Mouse (Mus musculus): ENCODE results near the gene Arhgdia.

Gene Arhgdia

GRCm38 (mm10) chr11:120548214-120548613 lies 33.2 kb downstream of the Arhgdia start:
- Histone ChIP-seq H3K9me3 (ENCODE audit: low read length) (no peaks in the 10 kb centered on the region), H3K27me3 (ENCODE audit: insufficient read depth, low read length) (peaks cover 30% of the 10 kb centered on the region), H3K4me1 (replicated peaks; ENCODE audit: low read depth, low read length) (peaks cover 32% of the 10 kb centered on the region), H3K4me3 (replicated peaks; ENCODE audit: low read length) (no peak overlapping the region), H3K36me3 (ENCODE audit: insufficient read depth, low read length) (peaks cover 43% of the 10 kb centered on the region)
- TF ChIP-seq POU5F1 (IDR thresholded peaks at IDR 0.05; ENCODE audit: borderline replicate concordance, low read length) (no peak), NANOG (IDR thresholded peaks at IDR 0.05; ENCODE audit: borderline replicate concordance, low read length) (no peak), CTCF (conservative IDR thresholded peaks at IDR 0.05; ENCODE audit: low read length) (no peak)

- Histone ChIP-seq H3K4me1 (replicated peaks; ENCODE audit: low read depth, low read length) (peaks cover 39% of the 10 kb centered on the region), H3K9me3 (ENCODE audit: low read length) (no peaks in the 10 kb centered on the region), H3K27me3 (ENCODE audit: insufficient read depth, low read length) (peaks cover 24% of the 10 kb centered on the region), H3K36me3 (ENCODE audit: insufficient read depth, low read length) (peaks cover 50% of the 10 kb centered on the region), H3K4me3 (replicated peaks; ENCODE audit: low read length) (no peak overlapping the region)
- TF ChIP-seq POU5F1 (IDR thresholded peaks at IDR 0.05; ENCODE audit: borderline replicate concordance, low read length) (no peak), NANOG (IDR thresholded peaks at IDR 0.05; ENCODE audit: borderline replicate concordance, low read length) (no peak), CTCF (conservative IDR thresholded peaks at IDR 0.05; ENCODE audit: low read length) (no peak)
Measured at GRCm38 (mm10) chr11:120547469-120547868, 34.0 kb downstream of the Arhgdia start.

GRCm38 (mm10) chr11:120545964-120546363 lies 35.5 kb downstream of the Arhgdia start:
- no peak overlapping the region for H3K4me3 ChIP-seq (replicated peaks; ENCODE audit: low read length)
- H3K9me3 ChIP-seq (ENCODE audit: low read length), result no peaks in the 10 kb centered on the region
- peaks cover 11% of the 10 kb centered on the region for H3K27me3 ChIP-seq (ENCODE audit: insufficient read depth, low read length)
- peaks cover 47% of the 10 kb centered on the region for H3K4me1 ChIP-seq (replicated peaks; ENCODE audit: low read depth, low read length)
- TF ChIP-seq CTCF (conservative IDR thresholded peaks at IDR 0.05; ENCODE audit: low read length) (no peak), NANOG (IDR thresholded peaks at IDR 0.05; ENCODE audit: borderline replicate concordance, low read length) (no peak), POU5F1 (IDR thresholded peaks at IDR 0.05; ENCODE audit: borderline replicate concordance, low read length) (no peak)
- H3K36me3 ChIP-seq (ENCODE audit: insufficient read depth, low read length), result peaks cover 49% of the 10 kb centered on the region

GRCm38 (mm10) chr11:120542376-120542775 lies 39.0 kb downstream of the Arhgdia start:
- TF ChIP-seq CTCF (conservative IDR thresholded peaks at IDR 0.05; ENCODE audit: low read length) (no peak), NANOG (IDR thresholded peaks at IDR 0.05; ENCODE audit: borderline replicate concordance, low read length) (no peak), POU5F1 (IDR thresholded peaks at IDR 0.05; ENCODE audit: borderline replicate concordance, low read length) (no peak)
- Histone ChIP-seq H3K4me3 (replicated peaks; ENCODE audit: low read length) (no peak overlapping the region), H3K4me1 (replicated peaks; ENCODE audit: low read depth, low read length) (peaks cover 47% of the 10 kb centered on the region), H3K36me3 (ENCODE audit: insufficient read depth, low read length) (peaks cover 46% of the 10 kb centered on the region), H3K27me3 (ENCODE audit: insufficient read depth, low read length) (peaks cover 13% of the 10 kb centered on the region), H3K9me3 (ENCODE audit: low read length) (no peaks in the 10 kb centered on the region)

GRCm38 (mm10) chr11:120541907-120542306 lies 39.5 kb downstream of the Arhgdia start:
- peaks cover 47% of the 10 kb centered on the region for H3K4me1 ChIP-seq (replicated peaks; ENCODE audit: low read depth, low read length)
- H3K9me3 ChIP-seq (ENCODE audit: low read length), result no peaks in the 10 kb centered on the region
- peaks cover 44% of the 10 kb centered on the region for H3K36me3 ChIP-seq (ENCODE audit: insufficient read depth, low read length)
- H3K4me3 ChIP-seq (replicated peaks; ENCODE audit: low read length), result no peak overlapping the region
- peak; percentile 36 for TF ChIP-seq CTCF (conservative IDR thresholded peaks at IDR 0.05; ENCODE audit: low read length)
- TF ChIP-seq POU5F1 (IDR thresholded peaks at IDR 0.05; ENCODE audit: borderline replicate concordance, low read length), result no peak
- peaks cover 18% of the 10 kb centered on the region for H3K27me3 ChIP-seq (ENCODE audit: insufficient read depth, low read length)

GRCm38 (mm10) chr11:120539285-120540014 lies 42.0 kb downstream of the Arhgdia start:
- Histone ChIP-seq H3K27me3 (ENCODE audit: insufficient read depth, low read length) (peaks cover 39% of the 10 kb centered on the region), H3K4me3 (replicated peaks; ENCODE audit: low read length) (0 out of 2 replicates have a peak overlapping the region, but pooled peaks have one; percentile 7), H3K36me3 (ENCODE audit: insufficient read depth, low read length) (peaks cover 27% of the 10 kb centered on the region), H3K4me1 (replicated peaks; ENCODE audit: low read depth, low read length) (peaks cover 47% of the 10 kb centered on the region), H3K9me3 (ENCODE audit: low read length) (no peaks in the 10 kb centered on the region)
- TF ChIP-seq CTCF (conservative IDR thresholded peaks at IDR 0.05; ENCODE audit: low read length) (no peak), POU5F1 (IDR thresholded peaks at IDR 0.05; ENCODE audit: borderline replicate concordance, low read length) (no peak), NANOG (IDR thresholded peaks at IDR 0.05; ENCODE audit: borderline replicate concordance, low read length) (no peak)

- TF ChIP-seq CTCF (conservative IDR thresholded peaks at IDR 0.05; ENCODE audit: low read length) (no peak), POU5F1 (IDR thresholded peaks at IDR 0.05; ENCODE audit: borderline replicate concordance, low read length) (no peak), NANOG (IDR thresholded peaks at IDR 0.05; ENCODE audit: borderline replicate concordance, low read length) (no peak)
- Histone ChIP-seq H3K4me3 (replicated peaks; ENCODE audit: low read length) (no peak overlapping the region; the same call in 1 of the 2 replicates), H3K27me3 (ENCODE audit: insufficient read depth, low read length) (peaks cover 44% of the 10 kb centered on the region), H3K4me1 (replicated peaks; ENCODE audit: low read depth, low read length) (peaks cover 47% of the 10 kb centered on the region), H3K36me3 (ENCODE audit: insufficient read depth, low read length) (peaks cover 22% of the 10 kb centered on the region), H3K9me3 (ENCODE audit: low read length) (no peaks in the 10 kb centered on the region)
Measured at GRCm38 (mm10) chr11:120538955-120539284, 42.5 kb downstream of the Arhgdia start.

GRCm38 (mm10) chr11:120538485-120538884 lies 42.9 kb downstream of the Arhgdia start:
- peaks cover 47% of the 10 kb centered on the region for H3K4me1 ChIP-seq (replicated peaks; ENCODE audit: low read depth, low read length)
- TF ChIP-seq CTCF (conservative IDR thresholded peaks at IDR 0.05; ENCODE audit: low read length) (no peak), NANOG (IDR thresholded peaks at IDR 0.05; ENCODE audit: borderline replicate concordance, low read length) (no peak)
- H3K4me3 ChIP-seq (replicated peaks; ENCODE audit: low read length), result no peak overlapping the region

GRCm38 (mm10) chr11:120535804-120536203 lies 45.6 kb downstream of the Arhgdia start:
- TF ChIP-seq CTCF (conservative IDR thresholded peaks at IDR 0.05; ENCODE audit: low read length) (no peak), POU5F1 (IDR thresholded peaks at IDR 0.05; ENCODE audit: borderline replicate concordance, low read length) (no peak), NANOG (IDR thresholded peaks at IDR 0.05; ENCODE audit: borderline replicate concordance, low read length) (no peak)
- Histone ChIP-seq H3K4me3 (replicated peaks; ENCODE audit: low read length) (no peak overlapping the region), H3K4me1 (replicated peaks; ENCODE audit: low read depth, low read length) (peaks cover 32% of the 10 kb centered on the region), H3K9me3 (ENCODE audit: low read length) (no peaks in the 10 kb centered on the region), H3K36me3 (ENCODE audit: insufficient read depth, low read length) (no peaks in the 10 kb centered on the region), H3K27me3 (ENCODE audit: insufficient read depth, low read length) (peaks cover 75% of the 10 kb centered on the region)

More at GRCm38 (mm10) chr11:120538485-120538884, 42.9 kb downstream of the Arhgdia start:
- H3K36me3 ChIP-seq (ENCODE audit: insufficient read depth, low read length), result peaks cover 18% of the 10 kb centered on the region
- H3K27me3 ChIP-seq (ENCODE audit: insufficient read depth, low read length), result peaks cover 48% of the 10 kb centered on the region
- H3K9me3 ChIP-seq (ENCODE audit: low read length), result no peaks in the 10 kb centered on the region
